Mouse (Mus musculus) lung, postnatal 0 days (tissue): ENCODE data around the gene Cldn13.

Experiments
- CTCF ChIP-seq: IDR thresholded peaks from 2 replicates; pipeline ENCODE4 v1.5.1; 2016; ENCODE audit warnings: antibody characterized with exemption, mild to moderate bottlenecking
- EP300 ChIP-seq: IDR thresholded peaks from 2 replicates; pipeline ENCODE4 v1.6.1; 2016; ENCODE audit warnings: antibody characterized with exemption, mild to moderate bottlenecking, control low read depth

GRCm38 (mm10) chr5:134897596-134897995, 17.7 kb downstream of the Cldn13 start:
- TF ChIP-seq CTCF = no peak
- TF ChIP-seq EP300 = peak; percentile 70
